Mouse (Mus musculus) bone marrow, adult 2 months (tissue): ENCODE results near the gene Pabpc1l.

Source experiments
- CTCF ChIP-seq: fragments of 200-500 bp; IDR thresholded peaks from 2 replicates; pipeline ENCODE4 v1.5.1; 2011; ENCODE audit warnings: low read length, control low read depth; ENCODE audit not compliant: control insufficient read depth, insufficient read depth
- POLR2A ChIP-seq: fragments of 200-500 bp; IDR thresholded peaks from 2 replicates; pipeline ENCODE4 v1.6.1; 2011; ENCODE audit warnings: low read depth, mild to moderate bottlenecking, control low read depth, low read length, borderline replicate concordance; ENCODE audit not compliant: control insufficient read depth

DNA sequence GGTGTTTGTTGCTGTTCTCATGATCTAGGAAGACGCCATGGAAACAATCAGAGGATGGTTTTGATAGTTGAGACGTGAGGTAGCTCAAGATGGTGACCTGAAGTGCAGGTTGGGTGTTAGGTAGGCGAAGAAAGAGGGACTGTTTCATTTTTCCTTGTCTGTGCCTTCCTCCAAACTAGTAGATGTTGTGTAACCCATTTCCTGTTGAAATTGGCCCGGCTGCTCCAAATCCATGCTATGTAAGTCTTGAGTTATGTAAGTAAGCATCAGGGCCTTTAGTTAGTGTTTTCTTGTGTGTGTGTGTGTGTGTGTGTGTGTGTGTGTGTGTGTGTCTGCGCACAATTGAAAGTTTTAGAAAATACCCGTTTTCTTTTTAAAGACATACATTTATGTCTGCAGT lies 16.0 kb upstream of the Pabpc1l start:
- no peak for TF ChIP-seq CTCF
- TF ChIP-seq POLR2A, result no peak
